Mouse (Mus musculus): ENCODE results near the gene Cd33. TPM values are rescaled to one million over a fixed set of nuclear protein-coding genes. Genes with fewer than 3 reads are reported as not detected.

Cd33 gene
- polyA plus RNA-seq, 1 experiment: under 0.01 TPM

DNA sequence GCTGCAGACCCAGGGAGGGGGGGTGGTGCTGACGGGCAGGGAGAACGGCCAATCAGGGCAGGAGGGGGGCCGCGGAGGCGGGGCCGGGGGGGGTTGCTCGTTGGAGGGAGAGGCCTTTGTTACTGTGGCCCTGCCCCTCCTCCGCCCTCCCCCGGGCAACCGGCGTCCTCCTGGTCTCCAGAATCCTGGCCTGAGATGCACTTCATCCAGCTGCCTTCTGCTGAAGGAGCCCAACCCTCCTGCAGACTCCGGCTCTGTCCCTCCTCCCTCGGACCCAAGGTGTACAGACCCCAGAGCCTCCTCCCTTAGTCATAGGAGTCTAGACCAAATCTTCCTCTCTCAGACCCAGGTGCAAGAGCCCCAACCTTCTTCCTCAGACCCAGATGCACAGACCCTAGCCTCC lies 54.0 kb downstream of the Cd33 start:
- no peak for TF ChIP-seq MAX (IDR thresholded peaks at IDR 0.05)
- no peak for TF ChIP-seq MYOD1 (IDR thresholded peaks at IDR 0.05; ENCODE audit: control insufficient read depth, insufficient read length, low read depth)
- no peak for TF ChIP-seq CTCF (IDR thresholded peaks at IDR 0.05; ENCODE audit: control insufficient read depth, insufficient read depth, insufficient read length)
- TF ChIP-seq FOSL1 (IDR thresholded peaks at IDR 0.05; ENCODE audit: insufficient read depth, low read length, poor library complexity, severe bottlenecking): no peak
- TF ChIP-seq CEBPB (IDR thresholded peaks at IDR 0.05; ENCODE audit: low read depth): no peak
- no peak for TF ChIP-seq MYOG (IDR thresholded peaks at IDR 0.05; ENCODE audit: control insufficient read depth, extremely low read depth, insufficient read length)
- TF ChIP-seq USF1 (IDR thresholded peaks at IDR 0.05; ENCODE audit: low read depth): no peak
- Histone ChIP-seq H3ac (ENCODE audit: control insufficient read depth, insufficient read length, low read depth) (no peak overlapping the region), H3K79me3 (ENCODE audit: low read depth) (no peaks in the 10 kb centered on the region), H3K27me3 (ENCODE audit: control insufficient read depth, insufficient read depth, insufficient read length) (peaks cover 3% of the 10 kb centered on the region), H3K4me3 (ENCODE audit: insufficient read depth, poor library complexity, severe bottlenecking) (no peak overlapping the region), H3K79me2 (ENCODE audit: control insufficient read depth, insufficient read depth) (no peaks in the 10 kb centered on the region), H3K36me3 (ENCODE audit: control insufficient read depth, insufficient read depth) (no peaks in the 10 kb centered on the region)

DNA sequence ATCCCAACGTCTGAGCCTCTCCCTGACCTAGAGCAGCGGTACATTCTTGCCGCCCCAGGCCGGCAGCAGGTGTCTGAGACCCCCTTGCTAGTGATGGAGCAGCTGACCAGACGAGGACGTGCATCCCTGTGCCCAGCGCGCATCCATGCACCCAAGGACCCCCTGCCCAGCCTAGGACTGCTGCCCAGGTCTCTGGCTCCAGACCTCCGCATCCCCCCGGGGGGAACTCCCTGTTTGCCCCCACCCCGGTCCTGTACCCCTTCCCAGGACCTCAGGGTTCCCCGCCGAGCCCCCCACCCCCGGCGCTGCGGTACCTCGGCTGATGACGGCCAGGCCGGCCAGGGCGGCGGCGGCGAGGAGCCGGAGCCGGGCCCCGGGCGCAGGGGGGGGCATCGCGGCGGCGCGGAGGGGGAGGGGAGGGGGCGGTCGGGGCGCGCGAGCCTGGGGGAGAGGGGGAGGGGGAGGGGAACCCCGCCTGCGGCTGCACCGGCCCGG lies 54.5 kb downstream of the Cd33 start, which contains the start of gene Iglon5:
Gene Iglon5, minus strand, starts transcription at position 445 of the 495 bp plus-strand sequence.
- H3ac ChIP-seq (ENCODE audit: control insufficient read depth, insufficient read length, low read depth): no peak within 1 kb of the TSS
- peaks cover 3% of the 10 kb centered on the region for H3K27me3 ChIP-seq (ENCODE audit: control insufficient read depth, insufficient read depth, insufficient read length)
- no peak for TF ChIP-seq CEBPB (IDR thresholded peaks at IDR 0.05; ENCODE audit: low read depth)
- no peak for TF ChIP-seq MAX (IDR thresholded peaks at IDR 0.05)
- TF ChIP-seq MYOG (IDR thresholded peaks at IDR 0.05; ENCODE audit: control insufficient read depth, extremely low read depth, insufficient read length): no peak
- TF ChIP-seq CTCF (IDR thresholded peaks at IDR 0.05; ENCODE audit: control insufficient read depth, insufficient read depth, insufficient read length): no peak
- TF ChIP-seq MYOD1 (IDR thresholded peaks at IDR 0.05; ENCODE audit: control insufficient read depth, insufficient read length, low read depth): no peak
- no peak for TF ChIP-seq FOSL1 (IDR thresholded peaks at IDR 0.05; ENCODE audit: insufficient read depth, low read length, poor library complexity, severe bottlenecking)
- no peak for TF ChIP-seq USF1 (IDR thresholded peaks at IDR 0.05; ENCODE audit: low read depth)
- no peak within 1 kb of the TSS for H3K4me3 ChIP-seq (ENCODE audit: insufficient read depth, poor library complexity, severe bottlenecking)
- no peaks in the 10 kb centered on the region for H3K79me3 ChIP-seq (ENCODE audit: low read depth)
- no peaks in the 10 kb centered on the region for H3K36me3 ChIP-seq (ENCODE audit: control insufficient read depth, insufficient read depth)
- no peaks in the 10 kb centered on the region for H3K79me2 ChIP-seq (ENCODE audit: control insufficient read depth, insufficient read depth)

DNA sequence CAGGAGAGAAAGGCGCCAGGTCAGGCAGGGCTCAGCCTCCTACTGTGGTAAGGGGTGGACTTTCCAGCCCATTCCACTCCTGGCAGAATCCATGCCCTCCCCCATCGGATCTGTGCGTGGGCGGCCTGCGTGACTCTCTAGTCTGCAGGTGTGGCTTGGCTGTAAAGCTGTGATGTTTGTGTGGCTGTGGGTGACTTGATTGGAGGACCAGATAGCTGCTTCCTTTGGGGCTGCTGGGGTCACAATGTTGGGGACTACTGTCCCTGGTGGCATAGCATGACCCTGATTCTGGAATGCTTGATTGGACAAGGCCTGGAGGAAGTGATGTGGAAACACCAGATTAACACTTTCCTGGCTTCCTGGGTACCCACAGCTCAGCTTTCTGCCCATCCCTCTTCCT lies 55.6 kb downstream of the Cd33 start:
- TF ChIP-seq FOSL1 (IDR thresholded peaks at IDR 0.05; ENCODE audit: insufficient read depth, low read length, poor library complexity, severe bottlenecking): no peak
- TF ChIP-seq CEBPB (IDR thresholded peaks at IDR 0.05; ENCODE audit: low read depth): no peak
- no peak for TF ChIP-seq CTCF (IDR thresholded peaks at IDR 0.05; ENCODE audit: control insufficient read depth, insufficient read depth, insufficient read length)
- TF ChIP-seq MYOG (IDR thresholded peaks at IDR 0.05; ENCODE audit: control insufficient read depth, extremely low read depth, insufficient read length): no peak
- peaks cover 3% of the 10 kb centered on the region for H3K27me3 ChIP-seq (ENCODE audit: control insufficient read depth, insufficient read depth, insufficient read length)
- no peaks in the 10 kb centered on the region for H3K79me2 ChIP-seq (ENCODE audit: control insufficient read depth, insufficient read depth)
- no peaks in the 10 kb centered on the region for H3K79me3 ChIP-seq (ENCODE audit: low read depth)
- H3K4me3 ChIP-seq (ENCODE audit: insufficient read depth, poor library complexity, severe bottlenecking): no peak overlapping the region
- H3ac ChIP-seq (ENCODE audit: control insufficient read depth, insufficient read length, low read depth): no peak overlapping the region
- no peaks in the 10 kb centered on the region for H3K36me3 ChIP-seq (ENCODE audit: control insufficient read depth, insufficient read depth)

DNA sequence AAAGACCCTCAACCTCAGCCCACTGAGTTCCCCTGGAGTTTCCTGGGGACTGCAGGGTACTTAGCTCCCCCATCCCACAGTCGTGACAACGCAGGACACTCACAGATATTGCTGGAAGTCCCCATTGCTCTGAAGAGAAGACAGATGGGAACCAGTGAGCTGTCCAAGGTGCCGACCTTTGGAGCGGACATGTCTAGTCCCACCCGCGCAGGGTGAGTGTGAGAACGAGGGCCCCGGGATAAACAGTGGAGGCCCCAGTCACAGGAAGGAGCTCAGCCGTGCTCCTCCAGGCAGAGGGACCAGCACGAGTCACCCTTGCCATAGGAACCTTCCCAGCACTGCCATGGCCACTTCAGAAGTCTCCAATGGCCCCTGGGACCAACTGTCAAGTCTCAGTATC lies 61.0 kb downstream of the Cd33 start:
- Histone ChIP-seq H3K79me3 (ENCODE audit: low read depth) (no peaks in the 10 kb centered on the region), H3K27me3 (ENCODE audit: control insufficient read depth, insufficient read depth, insufficient read length) (no peaks in the 10 kb centered on the region), H3K36me3 (ENCODE audit: control insufficient read depth, insufficient read depth) (no peaks in the 10 kb centered on the region), H3ac (ENCODE audit: control insufficient read depth, insufficient read length, low read depth) (no peak overlapping the region), H3K4me3 (ENCODE audit: insufficient read depth, poor library complexity, severe bottlenecking) (no peak overlapping the region), H3K79me2 (ENCODE audit: control insufficient read depth, insufficient read depth) (no peaks in the 10 kb centered on the region)
- TF ChIP-seq CTCF (IDR thresholded peaks at IDR 0.05; ENCODE audit: control insufficient read depth, insufficient read depth, insufficient read length): no peak
- no peak for TF ChIP-seq MYOG (IDR thresholded peaks at IDR 0.05; ENCODE audit: control insufficient read depth, extremely low read depth, insufficient read length)
- no peak for TF ChIP-seq MAX (IDR thresholded peaks at IDR 0.05)
- TF ChIP-seq MYOD1 (IDR thresholded peaks at IDR 0.05; ENCODE audit: control insufficient read depth, insufficient read length, low read depth): no peak
- TF ChIP-seq CEBPB (IDR thresholded peaks at IDR 0.05; ENCODE audit: low read depth): no peak

DNA sequence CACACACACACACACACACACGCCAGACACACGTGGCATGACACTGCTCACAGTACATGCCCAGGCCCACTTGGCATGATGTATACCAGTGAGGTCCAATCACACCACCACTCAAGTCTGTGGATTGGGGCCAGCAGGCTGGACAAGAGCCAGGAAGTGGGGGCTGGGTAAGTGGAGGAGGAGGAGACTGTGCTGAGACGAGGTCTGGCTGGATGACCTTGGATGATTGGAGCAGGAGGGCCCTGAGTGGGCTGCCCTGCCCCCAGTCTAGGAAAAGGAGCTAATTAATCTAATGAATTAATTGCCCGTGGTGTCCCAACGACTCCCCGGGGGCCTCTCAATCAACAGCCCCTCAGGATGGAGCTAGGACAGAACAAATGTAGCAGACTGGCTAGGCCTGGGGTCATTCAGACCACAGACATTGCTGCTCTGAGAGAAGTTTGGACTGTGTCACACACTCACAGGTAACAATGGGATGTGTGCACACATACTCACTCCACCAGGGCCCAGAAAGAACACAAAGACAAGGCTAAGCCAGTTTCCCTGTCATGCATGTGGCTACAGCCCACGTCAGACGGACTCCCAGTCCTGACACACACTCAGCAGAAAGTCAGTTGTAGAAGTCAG lies 62.0 kb downstream of the Cd33 start:
- H3K36me3 ChIP-seq (ENCODE audit: control insufficient read depth, insufficient read depth): no peaks in the 10 kb centered on the region
- H3K27me3 ChIP-seq (ENCODE audit: control insufficient read depth, insufficient read depth, insufficient read length): no peaks in the 10 kb centered on the region
- H3ac ChIP-seq (ENCODE audit: control insufficient read depth, insufficient read length, low read depth): no peak overlapping the region
- no peak for TF ChIP-seq MAX (IDR thresholded peaks at IDR 0.05)
- no peak for TF ChIP-seq CTCF (IDR thresholded peaks at IDR 0.05; ENCODE audit: control insufficient read depth, insufficient read depth, insufficient read length)
- TF ChIP-seq MYOG (IDR thresholded peaks at IDR 0.05; ENCODE audit: control insufficient read depth, extremely low read depth, insufficient read length): no peak
- TF ChIP-seq CEBPB (IDR thresholded peaks at IDR 0.05; ENCODE audit: low read depth): no peak
- TF ChIP-seq MYOD1 (IDR thresholded peaks at IDR 0.05; ENCODE audit: control insufficient read depth, insufficient read length, low read depth): no peak
- TF ChIP-seq USF1 (IDR thresholded peaks at IDR 0.05; ENCODE audit: low read depth): no peak
- TF ChIP-seq FOSL1 (IDR thresholded peaks at IDR 0.05; ENCODE audit: insufficient read depth, low read length, poor library complexity, severe bottlenecking): no peak
- no peaks in the 10 kb centered on the region for H3K79me3 ChIP-seq (ENCODE audit: low read depth)
- H3K4me3 ChIP-seq (ENCODE audit: insufficient read depth, poor library complexity, severe bottlenecking): no peak overlapping the region
- H3K79me2 ChIP-seq (ENCODE audit: control insufficient read depth, insufficient read depth): no peaks in the 10 kb centered on the region

DNA sequence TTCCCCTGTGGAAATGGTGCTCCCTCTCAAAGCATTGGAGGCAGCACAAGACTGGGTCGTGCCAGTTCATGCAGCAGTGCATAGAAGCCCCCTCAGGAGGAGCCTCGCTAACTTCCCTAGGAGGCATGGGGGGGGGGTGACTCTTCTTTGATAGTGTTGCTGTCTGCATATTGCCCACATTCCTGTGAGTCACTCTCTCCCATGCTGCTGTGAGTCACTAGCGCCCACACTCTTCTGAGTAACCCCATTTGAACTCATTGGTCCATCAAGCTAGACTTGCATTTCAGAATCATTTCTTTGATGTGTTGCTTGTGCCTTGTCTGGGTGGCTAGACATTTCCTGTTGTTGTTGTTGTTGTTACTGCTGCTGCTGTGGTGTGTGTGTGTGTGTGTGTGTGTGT lies 63.0 kb downstream of the Cd33 start:
- TF ChIP-seq USF1 (IDR thresholded peaks at IDR 0.05; ENCODE audit: low read depth) (no peak), MAX (IDR thresholded peaks at IDR 0.05) (peak; percentile 60), CEBPB (IDR thresholded peaks at IDR 0.05; ENCODE audit: low read depth) (no peak), CTCF (IDR thresholded peaks at IDR 0.05; ENCODE audit: control insufficient read depth, insufficient read depth, insufficient read length) (no peak), FOSL1 (IDR thresholded peaks at IDR 0.05; ENCODE audit: insufficient read depth, low read length, poor library complexity, severe bottlenecking) (peak; percentile 78), MYOG (IDR thresholded peaks at IDR 0.05; ENCODE audit: control insufficient read depth, extremely low read depth, insufficient read length) (no peak), MYOD1 (IDR thresholded peaks at IDR 0.05; ENCODE audit: control insufficient read depth, insufficient read length, low read depth) (no peak)
- H3K36me3 ChIP-seq (ENCODE audit: control insufficient read depth, insufficient read depth): no peaks in the 10 kb centered on the region
- H3K79me2 ChIP-seq (ENCODE audit: control insufficient read depth, insufficient read depth): no peaks in the 10 kb centered on the region
- no peak overlapping the region for H3K4me3 ChIP-seq (ENCODE audit: insufficient read depth, poor library complexity, severe bottlenecking)
- H3ac ChIP-seq (ENCODE audit: control insufficient read depth, insufficient read length, low read depth): no peak overlapping the region
- no peaks in the 10 kb centered on the region for H3K27me3 ChIP-seq (ENCODE audit: control insufficient read depth, insufficient read depth, insufficient read length)
- H3K79me3 ChIP-seq (ENCODE audit: low read depth): no peaks in the 10 kb centered on the region
